Mouse (Mus musculus): ENCODE data around the gene Gtf2i.
A peak's percentile ranks its signal among the peaks of the same experiment; 100 is the strongest.
"Not testable (repeated sequence)": the region's sequence is repeated elsewhere in the genome, so short reads cannot be mapped to it uniquely, and the experiment has no call there.

Gene Gtf2i

GRCm38 (mm10) chr5:134314688-134315622 lies at the start of gene Gtf2i:
Gene Gtf2i (minus strand): TSS chr5:134314760.
- DNase-seq (ENCODE audit: low spot score in 2 of 2) = peak; percentile 95 to 96

- no peak for DNase-seq (ENCODE audit: low spot score in 2 of 2)
Observed at GRCm38 (mm10) chr5:134359101-134359500, 44.5 kb upstream of the Gtf2i start.

GRCm38 (mm10) chr5:134355372-134355771 lies 40.8 kb upstream of the Gtf2i start:
- not testable (repeated sequence) for DNase-seq (ENCODE audit: low spot score in 2 of 2)

- peak in 1 of 2 experiments; percentile 26 for DNase-seq (ENCODE audit: low spot score in 2 of 2)
Observed at GRCm38 (mm10) chr5:134353117-134353516, 38.6 kb upstream of the Gtf2i start.

GRCm38 (mm10) chr5:134352527-134353001 lies 38.0 kb upstream of the Gtf2i start:
- peak in 1 of 2 experiments; percentile 9 for DNase-seq (ENCODE audit: low spot score in 2 of 2)

- DNase-seq (ENCODE audit: low spot score in 2 of 2) = peak; percentile 44 to 45
Observed at GRCm38 (mm10) chr5:134350660-134351059, 36.1 kb upstream of the Gtf2i start.

- no peak for DNase-seq (ENCODE audit: low spot score in 2 of 2)
Observed at GRCm38 (mm10) chr5:134347066-134347465, 32.5 kb upstream of the Gtf2i start.

- no peak for DNase-seq (ENCODE audit: low spot score in 2 of 2)
Observed at GRCm38 (mm10) chr5:134345449-134345848, 30.9 kb upstream of the Gtf2i start.

- DNase-seq (ENCODE audit: low spot score in 2 of 2) = no peak
Observed at GRCm38 (mm10) chr5:134344076-134344475, 29.5 kb upstream of the Gtf2i start.

GRCm38 (mm10) chr5:134343530-134343929 lies 29.0 kb upstream of the Gtf2i start:
- not testable (repeated sequence) for DNase-seq (ENCODE audit: low spot score in 2 of 2)

GRCm38 (mm10) chr5:134342503-134343205 lies 28.1 kb upstream of the Gtf2i start:
- DNase-seq (ENCODE audit: low spot score in 2 of 2) = no peak

GRCm38 (mm10) chr5:134341721-134342120 lies 27.2 kb upstream of the Gtf2i start:
- no peak for DNase-seq (ENCODE audit: low spot score in 2 of 2)

GRCm38 (mm10) chr5:134341321-134341720 lies 26.8 kb upstream of the Gtf2i start:
- peak in 1 of 2 experiments; percentile 9 for DNase-seq (ENCODE audit: low spot score in 2 of 2)

GRCm38 (mm10) chr5:134340101-134340522 lies 25.6 kb upstream of the Gtf2i start:
- no peak for DNase-seq (ENCODE audit: low spot score in 2 of 2)

GRCm38 (mm10) chr5:134337012-134337411 lies 22.5 kb upstream of the Gtf2i start:
- not testable (repeated sequence) for DNase-seq (ENCODE audit: low spot score in 2 of 2)

GRCm38 (mm10) chr5:134332743-134333142 lies 18.2 kb upstream of the Gtf2i start:
- DNase-seq (ENCODE audit: low spot score in 2 of 2) = no peak

- DNase-seq (ENCODE audit: low spot score in 2 of 2) = no peak
Observed at GRCm38 (mm10) chr5:134330082-134330481, 15.5 kb upstream of the Gtf2i start.

- DNase-seq (ENCODE audit: low spot score in 2 of 2) = no peak
Observed at GRCm38 (mm10) chr5:134329311-134329710, 14.8 kb upstream of the Gtf2i start.

- DNase-seq (ENCODE audit: low spot score in 2 of 2) = no peak
Observed at GRCm38 (mm10) chr5:134328482-134329001, 14.0 kb upstream of the Gtf2i start.

GRCm38 (mm10) chr5:134325856-134326566 lies 11.5 kb upstream of the Gtf2i start:
- no peak for DNase-seq (ENCODE audit: low spot score in 2 of 2)

- no peak for DNase-seq (ENCODE audit: low spot score in 2 of 2)
Observed at GRCm38 (mm10) chr5:134323869-134324268, 9.3 kb upstream of the Gtf2i start.

GRCm38 (mm10) chr5:134323311-134323710 lies 8.8 kb upstream of the Gtf2i start:
- DNase-seq (ENCODE audit: low spot score in 2 of 2) = no peak
